Mouse (Mus musculus) hindbrain, postnatal 0 days (tissue): Measurements from ENCODE around the gene Ctr9. TPM values are rescaled to one million over a fixed set of nuclear protein-coding genes. Genes with fewer than 3 reads are reported as not detected.

Source experiments
- ATAC-seq: fragments of 200-750 bp; cut with Nextera tagmentation; 2 replicates; pipeline ENCODE4 v1.8.0; 2017; ENCODE audit warnings: mild to moderate bottlenecking, moderate TSS enrichment, moderate library complexity
- DNase-seq: peaks from one replicate; pipeline ENCODE4 v3.0.0-alpha.2; 2015; ENCODE audit warnings: low spot score
- H3K27ac ChIP-seq: fragments of 300-500 bp; sonication (generic); 2 replicates; pipeline ENCODE4 v1.5.1; 2014; ENCODE audit warnings: mild to moderate bottlenecking
- H3K27me3 ChIP-seq: fragments of 300-500 bp; sonication (generic); 2 replicates; pipeline ENCODE4 v1.6.1; 2014; ENCODE audit warnings: low read length, mixed read lengths; ENCODE audit not compliant: insufficient read depth
- H3K36me3 ChIP-seq: fragments of 300-500 bp; sonication (generic); 2 replicates; pipeline ENCODE4 v1.6.1; 2014; ENCODE audit warnings: low read length, mixed read lengths; ENCODE audit not compliant: insufficient read depth
- H3K4me1 ChIP-seq: fragments of 300-500 bp; sonication (generic); 2 replicates; pipeline ENCODE4 v1.6.1; 2014; ENCODE audit warnings: antibody characterized with exemption, low read length, mixed read lengths; ENCODE audit not compliant: insufficient read depth
- H3K4me2 ChIP-seq: fragments of 300-500 bp; sonication (generic); 2 replicates; pipeline ENCODE4 v1.6.1; 2014; ENCODE audit warnings: low read depth, mild to moderate bottlenecking, low read length, moderate library complexity, mixed read lengths
- H3K4me3 ChIP-seq: fragments of 300-500 bp; sonication (generic); 2 replicates; pipeline ENCODE4 v1.5.1; 2014; ENCODE audit warnings: low read length
- H3K9ac ChIP-seq: fragments of 300-500 bp; sonication (generic); replicated peaks from 2 replicates; pipeline ENCODE4 v1.6.1; 2014; ENCODE audit warnings: mild to moderate bottlenecking, low read length, moderate library complexity, mixed read lengths
- H3K9me3 ChIP-seq: fragments of 300-500 bp; sonication (generic); 2 replicates; pipeline ENCODE4 v1.6.1; 2016; ENCODE audit warnings: low read length, mixed read lengths
- CTCF ChIP-seq: IDR thresholded peaks from 2 replicates; pipeline ENCODE4 v1.5.1; 2016; ENCODE audit warnings: antibody characterized with exemption, control low read depth, low read depth
- WGBS: fragments of 180-500 bp; shearing (Covaris S2); extraction: QIAGEN DNeasy Blood & Tissue Kit; methylation state at CpG from one replicate; pipeline ENCODE4 v1.1.7; 2014; 5-methylcytosine and 5-hydroxymethylcytosine counted together
- polyA plus RNA-seq: library from polyadenylated mRNA; unstranded; fragments of >200 nt; fragmentation: Nextera tagmentation; extraction: Ambion mirVana; gene quantifications from 2 replicates; pipeline ENCODE4 v1.2.1, GENCODE M21; 2015
- total RNA-seq: library from RNA; depleted of rRNA; stranded (reverse); fragments of >200 nt; gene quantifications from 2 replicates; pipeline ENCODE4 v1.2.3, GENCODE M21; 2014

The Ctr9 gene
- total and polyA plus RNA-seq, 2 experiments from 2014 or later, result 42.3 to 60.0 TPM

DNA sequence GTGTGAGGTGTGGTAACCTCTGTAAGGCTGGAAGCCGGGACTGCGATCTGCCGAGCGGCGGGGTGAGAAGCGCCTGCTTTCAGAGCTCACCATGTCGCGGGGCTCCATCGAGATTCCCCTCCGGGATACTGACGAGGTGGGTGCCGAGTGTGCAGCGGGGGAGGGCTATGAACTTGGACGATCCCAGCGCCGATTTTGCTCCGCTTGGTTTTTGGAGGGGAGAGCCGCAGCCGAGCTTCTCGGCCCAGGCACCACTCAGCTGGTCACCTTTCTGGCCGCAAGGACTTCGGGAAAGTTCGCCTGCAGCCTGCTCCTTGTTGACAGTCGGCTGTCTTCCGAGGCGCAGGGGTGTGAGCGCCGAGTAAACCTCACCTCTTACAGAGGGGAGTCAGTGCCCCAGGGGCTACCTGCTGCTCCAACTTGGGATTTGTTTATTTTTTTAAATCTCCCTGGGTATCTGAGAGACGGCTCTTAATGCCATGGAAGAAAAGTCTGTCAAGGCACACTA lies 349 bp downstream of the Ctr9 start:
- Histone ChIP-seq H3K4me2 (peak overlapping the region; percentile 77), H3K27ac (peak overlapping the region; percentile 93), H3K27me3 (no peaks in the 10 kb centered on the region), H3K9ac (peak overlapping the region; percentile 70), H3K9me3 (no peaks in the 10 kb centered on the region), H3K4me3 (peak overlapping the region; percentile 90), H3K4me1 (0 out of 2 replicates have a peak, but pooled peaks cover 4% of the 10 kb centered on the region), H3K36me3 (peaks cover 4% of the 10 kb centered on the region; the same call in 1 of the 2 replicates)
- TF ChIP-seq CTCF, result no peak
- DNase-seq (no peak), ATAC-seq (peak; percentile 58)
- under 1% methylated on average over 29 of the region's 29 CpGs for WGBS

DNA sequence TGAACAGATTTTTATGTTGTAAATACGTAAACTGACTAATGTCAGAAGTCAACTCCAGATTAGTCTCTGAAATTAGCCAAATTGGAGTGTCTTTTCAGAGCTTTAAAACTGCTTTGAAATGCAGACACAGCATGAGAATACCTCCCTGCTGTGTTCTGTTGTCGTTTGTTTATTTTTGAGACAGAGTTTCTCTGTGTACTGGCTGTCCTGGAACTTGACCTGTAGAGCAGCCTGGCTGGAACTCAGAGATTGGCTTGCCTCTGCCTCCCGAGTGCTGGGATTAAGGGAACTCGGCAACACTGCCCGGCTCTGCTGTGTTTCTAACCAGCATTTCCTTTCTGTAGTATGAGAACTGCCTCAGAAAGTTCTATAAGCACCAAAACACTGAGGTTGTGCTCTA lies 20.2 kb downstream of the Ctr9 start:
- H3K36me3 ChIP-seq, result peaks cover 83% of the 10 kb centered on the region
- ATAC-seq (no peak), DNase-seq (no peak)
- WGBS, result 77% methylated on average over 5 of the region's 5 CpGs
- no peaks in the 10 kb centered on the region for H3K27me3 ChIP-seq
- H3K9ac ChIP-seq, result no peak overlapping the region
- TF ChIP-seq CTCF, result no peak
- H3K9me3 ChIP-seq, result no peaks in the 10 kb centered on the region
- H3K4me3 ChIP-seq, result no peak overlapping the region
- no peaks in the 10 kb centered on the region for H3K4me1 ChIP-seq
- H3K27ac ChIP-seq, result no peak overlapping the region
- H3K4me2 ChIP-seq, result no peak overlapping the region

DNA sequence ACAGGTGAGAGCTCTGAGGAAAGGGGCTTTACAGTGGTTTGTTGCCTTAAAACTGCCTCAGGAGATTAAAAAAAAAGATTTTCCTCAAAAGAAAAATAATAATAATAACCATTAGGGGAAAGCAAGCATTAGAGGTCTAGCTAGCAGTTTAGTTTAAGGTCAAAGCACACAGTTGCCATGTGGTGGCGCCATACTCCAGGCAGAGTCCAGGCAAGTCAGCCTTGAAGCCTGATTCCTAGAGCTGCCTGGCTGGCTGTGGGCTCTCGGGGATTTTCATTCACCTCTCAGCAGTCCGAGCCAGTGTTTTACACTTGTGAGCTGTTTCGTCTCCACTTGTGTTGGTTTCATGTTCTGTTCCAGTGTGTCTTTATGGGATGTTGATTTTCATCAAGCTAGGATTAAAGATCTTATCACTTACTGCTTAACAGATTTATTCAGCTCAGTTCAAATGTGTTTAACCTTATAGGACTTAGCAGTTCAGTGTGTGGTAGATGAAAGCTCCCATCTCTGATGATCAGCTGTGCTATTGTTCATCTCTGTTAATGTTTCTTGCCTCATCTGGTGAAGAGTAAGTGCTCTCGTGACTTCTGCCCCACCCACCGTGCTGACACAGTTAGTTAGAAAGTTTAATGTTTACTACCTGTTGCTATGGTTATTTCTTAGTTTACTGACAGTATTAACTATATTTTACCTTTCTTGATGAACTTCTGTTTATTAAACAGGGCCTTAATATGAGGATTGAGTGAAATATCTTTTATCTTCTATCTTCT lies 21.1 kb downstream of the Ctr9 start:
- 50% methylated on average over 6 of the region's 6 CpGs for WGBS
- ATAC-seq (peak; percentile 59; the same call in 1 of the 2 replicates), DNase-seq (peak; percentile 81)
- Histone ChIP-seq H3K9me3 (no peaks in the 10 kb centered on the region), H3K4me1 (no peaks in the 10 kb centered on the region), H3K27me3 (no peaks in the 10 kb centered on the region), H3K36me3 (peaks cover 83% of the 10 kb centered on the region), H3K4me2 (no peak overlapping the region), H3K27ac (no peak overlapping the region), H3K9ac (no peak overlapping the region), H3K4me3 (no peak overlapping the region)
- TF ChIP-seq CTCF, result peak; percentile 80

DNA sequence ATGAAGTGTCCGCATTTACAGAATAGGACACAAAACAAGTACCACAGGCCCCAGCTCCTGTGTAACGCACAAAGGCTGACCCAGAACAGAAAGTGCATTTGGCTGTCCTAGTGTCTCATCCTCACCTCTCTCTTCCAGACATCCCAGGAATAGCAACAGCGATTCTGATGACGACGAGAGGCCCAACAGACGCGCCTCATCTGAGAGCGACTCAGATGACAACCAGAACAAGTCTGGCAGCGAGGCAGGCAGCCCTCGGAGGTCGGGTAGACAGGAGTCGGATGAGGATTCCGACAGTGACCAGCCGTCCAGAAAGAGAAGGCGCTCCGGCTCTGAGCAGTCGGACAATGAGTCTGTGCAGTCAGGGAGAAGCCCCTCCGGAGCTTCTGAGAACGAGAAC lies 26.5 kb downstream of the Ctr9 start:
- Histone ChIP-seq H3K36me3 (peaks cover 57% of the 10 kb centered on the region), H3K27ac (no peak overlapping the region), H3K4me1 (no peaks in the 10 kb centered on the region), H3K9ac (no peak overlapping the region), H3K4me3 (no peak overlapping the region), H3K27me3 (no peaks in the 10 kb centered on the region), H3K9me3 (no peaks in the 10 kb centered on the region), H3K4me2 (no peak overlapping the region)
- DNase-seq, result no peak
- 93% methylated on average over 19 of the region's 19 CpGs for WGBS
- TF ChIP-seq CTCF, result no peak
- no peak for ATAC-seq

DNA sequence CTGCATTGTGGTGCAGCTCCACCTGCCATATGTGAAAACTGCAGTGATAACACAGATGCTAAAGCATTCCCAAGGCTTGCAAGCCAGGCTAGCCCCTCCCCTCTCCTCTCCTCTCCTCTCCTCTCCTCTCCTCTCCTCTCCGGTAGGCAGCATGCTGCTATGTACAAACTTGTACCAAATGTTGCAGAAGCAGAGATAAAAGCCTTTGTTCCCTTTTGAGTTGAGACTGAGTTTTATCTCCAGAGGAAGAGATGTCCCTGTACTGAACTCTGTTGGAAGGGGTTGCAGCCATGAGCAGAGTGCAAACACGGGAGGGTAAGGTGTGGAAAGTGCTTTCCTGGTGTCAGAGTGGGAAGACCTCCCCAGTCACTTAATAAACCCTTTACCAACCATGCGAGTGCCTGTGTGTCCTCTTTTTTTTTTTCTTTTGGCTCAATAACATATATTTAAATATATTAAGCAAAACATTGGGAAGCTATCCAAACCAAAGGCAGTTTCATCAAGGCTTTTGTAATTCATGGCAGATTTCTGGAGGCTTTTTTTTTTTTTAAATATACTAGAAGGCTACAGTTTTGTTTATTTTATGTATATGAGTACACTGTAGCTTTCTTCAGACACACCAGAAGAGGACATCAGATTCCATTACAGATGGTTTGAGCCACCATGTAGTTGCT lies 27.4 kb downstream of the Ctr9 start:
- no peak for DNase-seq
- peaks cover 50% of the 10 kb centered on the region for H3K36me3 ChIP-seq
- WGBS, result 82% methylated on average over 3 of the region's 3 CpGs

DNA sequence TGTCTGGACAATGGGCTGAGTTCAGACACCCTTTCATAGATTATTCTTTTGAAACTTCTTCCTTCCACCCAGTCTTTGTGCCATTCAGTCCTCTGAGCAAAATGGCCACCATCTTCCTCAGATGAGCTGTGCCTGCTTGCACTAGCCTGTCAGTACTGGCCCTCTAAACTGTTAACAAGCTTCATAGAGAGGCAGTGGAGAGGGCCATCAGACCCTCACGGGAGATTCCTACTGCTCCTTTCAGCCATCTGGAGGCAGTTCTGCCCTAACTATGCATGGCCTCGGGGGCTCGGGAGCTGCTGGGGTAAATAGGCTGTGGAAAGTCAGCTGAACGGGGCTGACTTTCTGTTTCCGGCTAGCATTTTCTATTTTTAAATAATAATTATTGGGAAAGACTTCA lies 30.8 kb downstream of the Ctr9 start:
- Histone ChIP-seq H3K27ac (0 out of 2 replicates have a peak overlapping the region, but pooled peaks have one; percentile 11), H3K4me2 (no peak overlapping the region), H3K27me3 (no peaks in the 10 kb centered on the region), H3K36me3 (peaks cover 18% of the 10 kb centered on the region), H3K9me3 (no peaks in the 10 kb centered on the region), H3K4me1 (no peaks in the 10 kb centered on the region), H3K9ac (no peak overlapping the region), H3K4me3 (no peak overlapping the region)
- WGBS, result 53% methylated on average over 5 of the region's 5 CpGs
- ATAC-seq (no peak), DNase-seq (no peak)
- TF ChIP-seq CTCF, result no peak

More for the DNA sequence above, 27.4 kb downstream of the Ctr9 start:
- Histone ChIP-seq H3K9ac (no peak overlapping the region), H3K4me1 (no peaks in the 10 kb centered on the region), H3K27ac (no peak overlapping the region), H3K4me2 (no peak overlapping the region), H3K27me3 (no peaks in the 10 kb centered on the region), H3K4me3 (no peak overlapping the region), H3K9me3 (no peaks in the 10 kb centered on the region)
- no peak for ATAC-seq
- TF ChIP-seq CTCF, result no peak
